Mouse (Mus musculus) macrophage (primary cell): ENCODE measurements around the gene Nrgn. TPM values are rescaled to one million over a fixed set of nuclear protein-coding genes. Genes with fewer than 3 reads are reported as not detected.

Experiments
- H3K27ac ChIP-seq: fragments of 350-480 bp; formaldehyde crosslinking; 2 replicates; pipeline ENCODE4 v1.9.0; 2021
- H3K36me3 ChIP-seq: fragments of 350-480 bp; formaldehyde crosslinking; 2 replicates; pipeline ENCODE4 v1.9.0; 2021; ENCODE audit errors: inconsistent target
- H3K4me3 ChIP-seq: fragments of 350-480 bp; formaldehyde crosslinking; 2 replicates; pipeline ENCODE4 v1.9.0; 2021; ENCODE audit errors: inconsistent target
- H3K79me2 ChIP-seq: fragments of 350-480 bp; formaldehyde crosslinking; 2 replicates; pipeline ENCODE4 v1.9.0; 2021; ENCODE audit errors: inconsistent target
- WGBS: methylation state at CpG from one replicate; pipeline ENCODE4 v1.1.7; 2026; ENCODE audit warnings: inconsistent platforms; ENCODE audit not compliant: missing documents; 5-methylcytosine and 5-hydroxymethylcytosine counted together
- polyA plus RNA-seq: library from polyadenylated mRNA; stranded (reverse); fragments of 250-400 nt; gene quantifications from 3 replicates; pipeline ENCODE4 v1.2.4, GENCODE M21; 2018; ENCODE audit warnings: inconsistent platforms

Gene Nrgn
- polyA plus RNA-seq, 1 experiment from 2014 or later, result 1.4 TPM

DNA sequence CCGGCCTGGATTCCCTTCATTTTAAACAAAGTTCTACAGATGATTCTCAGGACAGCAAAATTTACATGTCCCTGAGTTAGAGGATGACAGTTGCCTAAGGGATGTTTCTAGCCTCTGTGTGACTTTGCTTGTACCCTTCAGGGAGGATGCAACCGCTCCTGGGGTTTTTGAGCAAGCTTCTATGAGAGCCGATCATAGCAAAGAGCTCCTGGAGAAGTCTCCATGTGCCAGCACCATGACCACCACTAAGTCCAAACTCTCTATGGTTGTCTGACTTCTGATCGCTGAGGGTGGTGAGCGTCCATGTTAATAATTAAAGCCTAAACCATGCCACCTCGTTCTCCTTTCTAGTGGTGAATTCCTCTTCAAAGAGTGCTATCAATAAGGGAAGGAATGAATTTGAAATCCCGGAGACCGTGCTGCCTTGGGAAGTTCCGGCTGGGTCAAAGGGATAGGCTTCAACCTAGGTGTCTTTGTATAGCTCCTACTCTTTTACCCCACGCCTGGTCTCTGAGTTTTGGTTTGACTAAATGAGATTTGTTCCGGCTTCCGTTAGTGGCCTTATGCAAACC lies 8.7 kb downstream of the Nrgn start:
- no peak overlapping the region for H3K27ac ChIP-seq
- WGBS, result 54% methylated on average over 12 of the region's 12 CpGs
- peak overlapping the region; percentile 37 for H3K4me3 ChIP-seq
- H3K79me2 ChIP-seq, result no peaks in the 10 kb centered on the region
- no peaks in the 10 kb centered on the region for H3K36me3 ChIP-seq

DNA sequence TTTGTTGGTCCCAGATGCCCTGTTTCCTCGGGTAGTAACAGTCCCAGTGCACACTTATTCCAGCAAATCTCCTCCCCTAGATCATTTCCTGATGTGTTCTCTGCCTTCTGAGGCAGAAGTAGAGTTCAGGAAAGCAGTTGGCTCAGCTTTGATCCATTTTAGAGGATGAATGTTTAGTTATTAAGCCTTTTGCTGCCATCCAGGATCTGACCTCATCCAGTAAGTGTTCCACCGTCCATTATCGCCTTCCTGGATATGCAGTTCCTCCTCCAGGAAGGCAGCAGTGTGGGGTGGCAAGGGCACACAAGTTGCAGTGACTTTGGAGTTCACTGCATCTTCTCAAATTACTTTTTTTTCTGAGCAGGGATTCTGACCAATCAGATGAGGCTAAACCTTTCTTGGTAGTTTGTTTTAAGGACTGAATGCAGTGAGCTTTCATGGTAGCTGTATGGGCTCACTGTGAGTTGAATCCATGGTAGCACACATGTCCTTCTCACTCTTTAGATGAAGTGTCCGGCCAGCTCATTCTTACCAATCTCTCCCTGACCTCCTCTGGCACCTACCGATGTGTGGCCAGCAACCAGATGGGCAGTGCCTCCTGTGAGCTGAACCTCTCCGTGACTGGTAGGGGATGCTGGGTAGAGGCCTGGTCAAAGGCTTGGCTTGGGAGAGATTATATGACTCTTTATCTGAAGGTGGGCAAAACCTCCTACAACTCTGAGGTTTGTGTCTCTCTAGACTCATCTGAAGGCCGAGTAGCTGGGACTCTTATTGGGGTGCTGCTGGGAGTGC lies 10.7 kb downstream of the Nrgn start:
- no peaks in the 10 kb centered on the region for H3K36me3 ChIP-seq
- WGBS, result 84% methylated on average over 7 of the region's 7 CpGs
- H3K4me3 ChIP-seq, result no peak overlapping the region

DNA sequence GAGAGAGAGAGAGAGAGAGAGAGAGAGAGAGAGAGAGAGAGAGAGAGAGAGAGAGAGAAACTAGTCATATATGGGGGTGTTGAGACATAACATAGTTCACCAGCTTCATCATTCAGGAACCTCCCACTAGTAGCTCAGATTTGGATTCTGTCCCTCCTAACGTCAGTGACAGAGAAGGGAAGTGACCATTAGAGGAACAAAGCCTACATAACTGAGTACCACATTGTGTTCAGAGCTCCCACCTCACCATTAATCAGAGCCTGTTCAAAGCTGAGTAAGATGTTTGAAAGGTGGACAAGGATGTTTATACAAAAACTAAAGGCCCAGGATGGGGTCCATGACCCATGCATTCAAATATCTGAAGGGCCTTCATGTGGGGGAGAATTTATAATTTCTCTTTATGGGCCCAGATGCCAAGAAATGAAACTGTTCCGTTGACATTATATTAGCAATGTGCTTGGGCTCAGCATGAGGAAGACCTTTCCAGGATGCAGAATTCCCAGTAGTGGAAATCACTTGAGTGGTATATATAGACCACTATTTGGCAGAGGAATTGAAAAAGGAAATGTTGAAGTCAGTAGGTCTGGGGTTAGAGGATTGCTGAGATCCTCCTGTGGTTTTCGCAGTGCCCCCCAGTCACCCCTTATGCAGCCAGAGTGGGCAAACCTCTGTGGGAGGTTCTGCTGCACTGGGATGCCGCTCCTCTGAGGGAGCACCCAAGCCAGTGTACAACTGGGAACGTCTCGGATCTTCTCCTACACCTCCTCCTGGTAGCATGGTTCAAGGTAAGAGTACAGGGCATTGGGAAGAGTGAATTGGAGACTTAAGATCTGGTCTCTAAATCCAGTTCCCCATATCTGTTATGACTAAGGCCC lies 11.8 kb downstream of the Nrgn start:
- Histone ChIP-seq H3K79me2 (no peaks in the 10 kb centered on the region), H3K27ac (no peak overlapping the region), H3K36me3 (no peaks in the 10 kb centered on the region), H3K4me3 (no peak overlapping the region)
- 79% methylated on average over 6 of the region's 6 CpGs for WGBS

More for the DNA sequence above, 10.7 kb downstream of the Nrgn start:
- H3K79me2 ChIP-seq, result no peaks in the 10 kb centered on the region
- no peak overlapping the region for H3K27ac ChIP-seq

DNA sequence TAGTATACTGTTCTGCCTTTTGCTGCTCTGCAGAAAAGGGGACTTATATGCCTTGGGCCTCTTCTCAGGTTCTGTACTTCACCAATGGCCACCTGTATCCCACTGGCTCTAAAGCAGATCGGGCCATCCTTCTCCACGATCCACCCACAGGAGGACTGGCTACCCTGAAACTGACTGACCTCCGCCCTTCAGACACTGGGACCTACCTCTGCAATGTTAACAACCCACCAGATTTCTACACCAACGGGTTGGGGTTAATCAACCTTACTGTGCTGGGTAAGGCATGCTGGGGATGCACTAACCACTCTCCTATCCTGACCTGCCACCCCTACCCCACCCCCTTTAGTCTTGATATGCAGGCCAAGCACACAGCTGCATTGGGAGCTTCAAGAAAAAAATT lies 12.5 kb downstream of the Nrgn start:
- Histone ChIP-seq H3K27ac (no peak overlapping the region), H3K79me2 (no peaks in the 10 kb centered on the region), H3K4me3 (no peak overlapping the region), H3K36me3 (no peaks in the 10 kb centered on the region)
- WGBS, result 88% methylated on average over 4 of the region's 4 CpGs

DNA sequence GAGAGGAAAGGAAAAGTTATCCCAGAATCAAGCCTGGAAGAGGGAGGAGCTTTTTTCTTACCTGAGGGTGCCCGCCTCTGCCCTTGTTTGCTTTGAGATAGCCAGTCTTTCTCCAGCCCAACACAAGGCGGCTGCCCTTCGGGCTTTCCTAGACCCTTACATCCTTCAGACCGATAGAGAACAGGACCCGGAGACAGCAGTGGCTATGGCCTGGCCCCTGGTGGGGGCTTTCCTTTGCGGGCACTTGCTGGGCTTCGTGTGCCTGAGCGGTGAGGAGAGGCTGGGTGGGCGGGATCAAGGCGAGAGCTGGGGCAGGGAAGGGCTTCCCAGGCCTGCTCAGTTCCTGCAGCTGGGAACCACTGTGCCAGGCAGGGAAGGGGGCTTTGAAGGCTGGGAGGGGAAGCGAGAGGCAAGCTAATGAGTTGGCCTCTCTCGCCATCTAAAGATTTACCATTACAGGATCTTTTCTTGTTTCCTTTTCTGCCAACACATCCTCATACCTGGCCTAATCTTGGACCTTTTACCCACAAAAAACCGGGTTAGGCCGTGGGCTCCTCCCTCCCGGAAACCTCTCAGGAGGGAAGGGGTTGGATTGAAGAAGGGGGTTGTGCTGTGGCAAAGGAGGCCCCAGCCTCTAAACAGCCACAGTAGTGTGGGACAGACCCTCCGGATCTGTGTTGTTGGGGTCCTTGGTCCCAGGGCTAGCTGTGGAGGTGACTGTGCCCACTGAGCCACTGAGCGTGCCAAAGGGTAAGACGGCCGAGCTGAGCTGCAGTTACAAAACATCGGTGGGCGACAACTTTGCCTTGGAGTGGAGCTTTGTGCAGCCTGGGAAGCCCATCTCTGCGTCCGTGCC lies 13.3 kb downstream of the Nrgn start, which contains the start of gene Vsig2:
Gene Vsig2, plus strand, starts transcription at position 86 of the 856 bp plus-strand sequence.
- no peak within 1 kb of the TSS for H3K4me3 ChIP-seq
- H3K36me3 ChIP-seq, result no peaks in the 10 kb centered on the region
- 86% methylated on average over 23 of the region's 23 CpGs for WGBS
- no peak within 1 kb of the TSS for H3K27ac ChIP-seq
- H3K79me2 ChIP-seq, result no peaks in the 10 kb centered on the region

DNA sequence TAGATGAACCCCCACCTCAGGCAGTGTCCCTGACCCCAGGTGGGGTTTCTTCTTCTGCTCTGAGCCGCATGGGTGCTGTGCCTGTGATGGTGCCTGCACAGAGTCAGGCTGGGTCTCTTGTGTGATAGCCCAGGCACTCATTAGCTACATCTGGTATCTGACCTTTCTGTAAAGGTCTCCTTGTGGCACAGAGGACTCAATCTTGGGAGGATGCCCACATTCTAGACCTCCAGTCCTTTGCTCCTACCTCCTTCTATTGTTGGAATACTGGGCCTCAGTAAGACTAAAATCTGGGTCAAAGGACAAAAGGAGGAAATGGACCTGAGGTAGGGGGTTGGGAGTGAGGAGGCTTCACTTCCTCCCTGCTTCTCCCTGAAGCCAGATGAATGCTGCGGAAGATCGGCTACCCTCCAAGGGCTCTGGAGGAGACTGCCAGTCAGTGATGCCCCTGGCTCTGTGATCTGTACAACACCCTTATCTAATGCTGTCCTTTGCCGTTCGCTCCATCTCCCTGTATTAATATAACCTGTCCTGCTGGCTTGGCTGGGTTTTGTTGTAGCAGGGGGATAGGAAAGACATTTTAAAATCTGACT lies 14.9 kb downstream of the Nrgn start:
- Histone ChIP-seq H3K4me3 (no peak overlapping the region), H3K27ac (no peak overlapping the region), H3K36me3 (no peaks in the 10 kb centered on the region), H3K79me2 (no peaks in the 10 kb centered on the region)
- WGBS, result 85% methylated on average over 5 of the region's 5 CpGs

DNA sequence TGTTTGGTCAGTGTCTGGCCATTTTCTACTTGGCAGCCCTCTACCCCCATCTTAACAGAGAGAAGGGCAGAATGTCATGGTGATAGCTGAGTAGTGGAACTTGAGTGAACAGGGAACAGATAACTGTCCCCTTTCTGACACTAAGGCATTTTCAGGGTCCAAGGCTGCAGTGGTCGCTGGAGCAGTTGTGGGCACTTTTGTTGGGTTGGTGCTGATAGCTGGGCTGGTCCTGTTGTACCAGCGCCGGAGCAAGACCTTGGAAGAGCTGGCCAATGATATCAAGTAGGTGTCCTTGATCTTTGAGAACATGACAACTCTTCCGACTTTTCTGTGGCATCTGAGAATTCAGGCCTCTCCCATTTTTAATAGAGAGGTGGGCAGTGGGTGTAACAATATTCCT lies 15.9 kb downstream of the Nrgn start:
- WGBS, result 89% methylated on average over 4 of the region's 4 CpGs
- Histone ChIP-seq H3K79me2 (no peaks in the 10 kb centered on the region), H3K27ac (no peak overlapping the region), H3K36me3 (no peaks in the 10 kb centered on the region), H3K4me3 (no peak overlapping the region)

DNA sequence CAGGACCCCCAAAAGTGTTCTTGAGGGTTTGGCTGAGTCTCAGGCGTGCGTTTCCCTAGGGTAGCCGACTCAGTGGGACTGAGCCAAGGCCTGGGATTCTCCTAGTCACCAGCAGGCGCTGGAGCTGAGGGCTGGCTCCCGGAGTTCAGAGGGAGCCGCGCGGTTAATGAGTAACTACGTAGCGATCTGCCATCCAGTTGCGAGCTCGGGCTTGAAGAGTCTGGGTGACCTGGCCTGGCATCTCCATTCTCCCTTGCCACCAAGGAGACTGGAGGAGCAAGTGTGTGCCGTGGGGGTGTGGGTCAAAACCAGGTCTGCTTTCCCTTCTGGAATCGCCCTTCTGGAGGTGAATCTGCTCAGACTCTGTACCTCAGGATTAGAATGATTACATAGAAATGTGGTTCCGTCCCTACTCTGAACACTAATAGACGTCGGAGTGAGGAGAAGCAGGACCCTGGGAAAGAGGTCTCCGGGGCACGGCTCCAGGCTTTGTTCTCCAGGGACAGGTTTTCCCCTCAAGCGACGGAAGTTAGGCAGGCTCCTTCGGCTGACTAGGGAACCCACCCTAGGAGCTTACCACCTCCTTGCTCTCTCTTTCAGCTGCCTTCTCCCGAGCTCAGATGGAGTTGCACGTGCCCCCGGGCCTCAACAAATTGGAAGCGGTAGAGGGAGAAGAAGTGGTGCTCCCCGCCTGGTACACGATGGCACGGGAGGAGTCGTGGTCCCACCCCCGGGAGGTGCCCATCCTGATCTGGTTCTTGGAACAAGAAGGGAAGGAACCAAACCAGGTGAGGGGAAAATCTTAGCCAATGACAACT lies 21.6 kb downstream of the Nrgn start:
- Histone ChIP-seq H3K79me2 (no peaks in the 10 kb centered on the region), H3K36me3 (no peaks in the 10 kb centered on the region), H3K4me3 (no peak overlapping the region; the same call in 1 of the 2 replicates), H3K27ac (no peak overlapping the region)
- whole genome bisulfite sequencing, result 11% methylated on average over 31 of the region's 31 CpGs

DNA sequence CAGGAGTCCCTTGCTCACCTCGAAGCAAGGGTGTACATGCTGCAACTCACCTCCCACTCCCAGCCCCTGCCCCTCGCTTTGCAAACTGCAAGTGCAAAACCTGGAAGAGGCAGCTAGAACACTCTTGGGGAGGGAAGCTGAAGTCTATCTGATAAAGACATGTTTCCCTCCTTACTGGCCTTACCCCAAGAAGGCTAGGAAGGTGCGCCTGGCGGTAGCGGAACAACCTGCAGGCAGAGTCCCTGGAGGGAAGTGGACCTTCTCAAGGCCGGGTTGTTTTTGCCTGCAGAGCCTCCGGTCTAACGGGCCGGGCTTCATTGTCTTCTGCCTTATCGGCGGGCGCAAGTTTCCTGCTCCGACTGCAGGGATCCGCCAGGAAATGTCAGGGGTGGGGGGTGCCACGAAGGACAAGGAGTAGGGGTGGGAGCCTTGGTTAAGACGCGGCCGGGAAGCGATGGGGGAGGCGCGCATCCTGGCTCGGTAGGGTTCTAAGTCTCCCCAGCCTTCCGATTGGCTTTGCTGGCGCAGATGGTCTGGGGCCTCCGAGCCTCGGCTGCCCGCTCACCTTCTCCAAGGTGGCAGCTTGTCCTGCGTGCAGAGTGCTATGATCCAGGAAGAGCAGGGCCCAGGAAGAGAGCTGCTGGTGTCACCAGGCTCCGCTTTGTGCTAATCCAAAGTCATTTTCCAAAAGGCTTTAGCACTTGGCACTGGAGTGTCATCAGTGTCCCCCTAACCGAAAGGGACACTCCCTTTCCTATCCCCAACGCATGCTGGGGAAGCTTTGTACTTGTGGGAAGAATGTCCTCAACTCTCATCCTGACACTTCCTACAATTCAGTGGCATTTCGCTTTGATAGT lies 22.4 kb downstream of the Nrgn start:
- Histone ChIP-seq H3K79me2 (no peaks in the 10 kb centered on the region), H3K36me3 (no peaks in the 10 kb centered on the region), H3K27ac (no peak overlapping the region), H3K4me3 (no peak overlapping the region; the same call in 1 of the 2 replicates)
- WGBS, result 7% methylated on average over 27 of the region's 32 CpGs

DNA sequence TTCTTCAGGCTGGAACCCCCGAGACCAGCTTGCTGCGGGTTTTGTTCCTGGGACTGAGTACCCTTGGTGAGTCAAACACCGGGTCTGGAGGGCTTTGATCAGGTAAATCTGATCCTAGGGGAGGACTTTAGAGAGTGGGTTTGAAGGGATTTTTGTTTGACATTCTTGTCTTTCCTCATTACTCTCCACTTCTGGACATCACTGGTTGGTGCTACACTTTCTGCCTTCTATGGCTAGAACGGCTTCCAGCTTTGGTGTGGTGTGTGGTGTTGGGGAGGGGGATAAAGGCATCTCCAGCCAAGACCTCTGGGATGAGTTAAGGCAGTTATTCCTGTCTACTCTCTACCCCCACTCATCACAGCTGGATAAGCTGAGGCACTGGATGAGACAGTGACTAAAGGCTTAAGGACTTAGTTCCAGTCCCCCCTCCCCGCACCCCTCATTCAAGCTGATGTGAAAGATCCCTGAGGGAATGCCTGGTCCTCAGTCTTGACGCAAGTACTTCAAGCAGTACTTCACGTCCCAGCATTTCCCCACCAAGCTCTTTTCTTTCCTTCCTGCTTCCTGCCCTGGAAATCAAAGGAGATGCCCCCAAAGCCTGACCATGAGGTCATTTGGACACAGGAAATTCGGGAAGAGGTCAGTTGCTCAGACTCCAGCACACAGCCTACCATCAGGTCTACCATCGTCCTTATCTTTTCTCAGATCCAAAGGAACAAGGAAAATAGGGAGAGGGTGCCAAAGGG lies 24.3 kb downstream of the Nrgn start:
- no peak overlapping the region for H3K27ac ChIP-seq
- no peak overlapping the region for H3K4me3 ChIP-seq
- WGBS, result 40% methylated on average over 8 of the region's 9 CpGs
- no peaks in the 10 kb centered on the region; the same call in 1 of the 2 replicates for H3K36me3 ChIP-seq
- no peaks in the 10 kb centered on the region for H3K79me2 ChIP-seq

DNA sequence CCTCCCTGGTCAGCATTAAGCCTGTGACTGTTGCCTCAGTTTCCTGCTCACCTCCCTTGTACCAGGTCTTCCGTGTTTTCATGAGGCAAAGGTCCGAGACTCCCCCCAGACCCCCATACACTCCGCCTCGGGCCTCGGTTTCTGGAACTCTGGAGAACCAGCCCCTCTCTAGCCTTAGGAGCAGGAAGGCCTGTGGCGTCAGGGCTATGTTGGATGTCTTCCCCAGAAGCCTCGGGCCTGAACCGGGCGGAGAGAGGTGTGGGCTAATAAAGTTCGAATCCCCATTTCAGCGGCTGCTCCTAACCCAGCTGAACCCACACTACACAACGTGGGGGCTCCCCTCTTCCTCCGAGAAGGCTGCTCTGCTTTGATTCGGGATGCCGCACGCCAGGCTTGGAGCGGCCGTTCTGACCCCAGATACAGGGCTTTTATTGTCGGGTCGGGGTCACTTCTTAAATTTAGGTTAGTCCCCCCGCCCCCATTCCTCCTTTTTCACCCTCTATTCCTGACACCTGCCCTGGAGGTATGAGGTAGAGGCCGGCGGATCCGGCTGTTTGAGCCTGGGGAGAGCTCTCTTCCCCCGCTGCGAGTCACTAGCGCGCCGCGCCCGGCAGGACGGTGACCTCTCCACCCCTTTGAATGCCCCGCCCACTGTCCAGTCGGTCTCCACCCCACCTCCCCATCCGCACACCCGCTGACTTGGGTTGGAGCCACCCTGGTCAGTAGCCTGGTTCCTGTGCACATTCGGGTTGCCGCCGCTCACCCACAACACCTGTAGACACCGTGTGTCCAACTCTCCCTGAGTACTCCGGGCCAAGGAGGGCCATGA lies 25.1 kb downstream of the Nrgn start, which contains the start of gene Esam:
Gene Esam, plus strand, starts transcription at position 683 of the 829 bp plus-strand sequence.
- peaks cover 7% of the 10 kb centered on the region for H3K36me3 ChIP-seq
- no peak within 1 kb of the TSS for H3K27ac ChIP-seq
- WGBS, result 11% methylated on average over 41 of the region's 41 CpGs
- no peak within 1 kb of the TSS for H3K4me3 ChIP-seq
- no peaks in the 10 kb centered on the region for H3K79me2 ChIP-seq
